Mouse (Mus musculus): ENCODE data around the gene Slc35f6. TPM values are rescaled to one million over a fixed set of nuclear protein-coding genes. Genes with fewer than 3 reads are reported as not detected.

Gene Slc35f6
- polyA plus RNA-seq, 1 experiment from 2014 or later: 26.9 TPM

- Histone ChIP-seq H3K4me1 (replicated peaks; ENCODE audit: control insufficient read depth, insufficient read depth, low read length) (peaks cover 10% of the 10 kb centered on the region; the same call in 1 of the 2 replicates), H3K27ac (ENCODE audit: low read length) (no peak overlapping the region), H3K4me3 (ENCODE audit: low read length) (no peak overlapping the region), H3K36me3 (ENCODE audit: control insufficient read depth, insufficient read depth, low read length) (no peaks in the 10 kb centered on the region), H3K9ac (ENCODE audit: low read length) (no peak overlapping the region), H3K9me3 (ENCODE audit: control insufficient read depth, low read length) (no peaks in the 10 kb centered on the region), H3K27me3 (ENCODE audit: control insufficient read depth, insufficient read depth, low read depth, low read length) (no peaks in the 10 kb centered on the region), H3K4me2 (ENCODE audit: low read depth, low read length) (no peak overlapping the region)
- 46% methylated on average over 2 of the region's 2 CpGs for WGBS
- no peak for ATAC-seq (ENCODE audit: low read depth)
These were observed 1.7 kb upstream of the Slc35f6 start for GRCm38 (mm10) chr5:30646036-30646435.

GRCm38 (mm10) chr5:30647396-30647795 is 337 bp upstream of the Slc35f6 start:
- ATAC-seq (ENCODE audit: low read depth): peak; percentile 15; the same call in 1 of the 2 replicates
- peak overlapping the region; percentile 85 for H3K9ac ChIP-seq (ENCODE audit: low read length)
- no peaks in the 10 kb centered on the region for H3K27me3 ChIP-seq (ENCODE audit: control insufficient read depth, insufficient read depth, low read depth, low read length)
- 9% methylated on average over 9 of the region's 9 CpGs for WGBS
- H3K9me3 ChIP-seq (ENCODE audit: control insufficient read depth, low read length): no peaks in the 10 kb centered on the region
- peak overlapping the region; percentile 95 for H3K4me2 ChIP-seq (ENCODE audit: low read depth, low read length)
- H3K36me3 ChIP-seq (ENCODE audit: control insufficient read depth, insufficient read depth, low read length): 0 out of 2 replicates have a peak, but pooled peaks cover 3% of the 10 kb centered on the region
- peak overlapping the region; percentile 81 for H3K27ac ChIP-seq (ENCODE audit: low read length)
- peak overlapping the region; percentile 92 for H3K4me3 ChIP-seq (ENCODE audit: low read length)
- peaks cover 10% of the 10 kb centered on the region; the same call in 1 of the 2 replicates for H3K4me1 ChIP-seq (replicated peaks; ENCODE audit: control insufficient read depth, insufficient read depth, low read length)

- Histone ChIP-seq H3K4me3 (ENCODE audit: low read length) (no peak overlapping the region), H3K9me3 (ENCODE audit: control insufficient read depth, low read length) (no peaks in the 10 kb centered on the region), H3K4me1 (replicated peaks; ENCODE audit: control insufficient read depth, insufficient read depth, low read length) (peaks cover 10% of the 10 kb centered on the region; the same call in 1 of the 2 replicates), H3K4me2 (ENCODE audit: low read depth, low read length) (no peak overlapping the region), H3K9ac (ENCODE audit: low read length) (no peak overlapping the region), H3K27me3 (ENCODE audit: control insufficient read depth, insufficient read depth, low read depth, low read length) (no peaks in the 10 kb centered on the region), H3K36me3 (ENCODE audit: control insufficient read depth, insufficient read depth, low read length) (0 out of 2 replicates have a peak, but pooled peaks cover 3% of the 10 kb centered on the region), H3K27ac (ENCODE audit: low read length) (no peak overlapping the region)
- 33% methylated on average over 4 of the region's 4 CpGs for WGBS
- no peak for ATAC-seq (ENCODE audit: low read depth)
These were observed 1.8 kb downstream of the Slc35f6 start for GRCm38 (mm10) chr5:30649558-30649957.

GRCm38 (mm10) chr5:30650756-30651155 is 3.0 kb downstream of the Slc35f6 start:
- no peak for ATAC-seq (ENCODE audit: low read depth)
- 72% methylated on average over 3 of the region's 3 CpGs for WGBS
- Histone ChIP-seq H3K9me3 (ENCODE audit: control insufficient read depth, low read length) (no peaks in the 10 kb centered on the region), H3K4me3 (ENCODE audit: low read length) (no peak overlapping the region), H3K36me3 (ENCODE audit: control insufficient read depth, insufficient read depth, low read length) (peaks cover 11% of the 10 kb centered on the region; the same call in 1 of the 2 replicates), H3K27me3 (ENCODE audit: control insufficient read depth, insufficient read depth, low read depth, low read length) (no peaks in the 10 kb centered on the region), H3K4me1 (replicated peaks; ENCODE audit: control insufficient read depth, insufficient read depth, low read length) (peaks cover 10% of the 10 kb centered on the region; the same call in 1 of the 2 replicates), H3K27ac (ENCODE audit: low read length) (no peak overlapping the region), H3K9ac (ENCODE audit: low read length) (no peak overlapping the region), H3K4me2 (ENCODE audit: low read depth, low read length) (no peak overlapping the region)

GRCm38 (mm10) chr5:30651554-30651953 is 3.8 kb downstream of the Slc35f6 start:
- no peaks in the 10 kb centered on the region for H3K9me3 ChIP-seq (ENCODE audit: control insufficient read depth, low read length)
- H3K9ac ChIP-seq (ENCODE audit: low read length): no peak overlapping the region
- H3K4me3 ChIP-seq (ENCODE audit: low read length): no peak overlapping the region
- 90% methylated on average over 3 of the region's 3 CpGs for WGBS
- no peak overlapping the region for H3K4me2 ChIP-seq (ENCODE audit: low read depth, low read length)
- peaks cover 10% of the 10 kb centered on the region; the same call in 1 of the 2 replicates for H3K4me1 ChIP-seq (replicated peaks; ENCODE audit: control insufficient read depth, insufficient read depth, low read length)
- H3K36me3 ChIP-seq (ENCODE audit: control insufficient read depth, insufficient read depth, low read length): peaks cover 15% of the 10 kb centered on the region; the same call in 1 of the 2 replicates
- no peak overlapping the region for H3K27ac ChIP-seq (ENCODE audit: low read length)
- H3K27me3 ChIP-seq (ENCODE audit: control insufficient read depth, insufficient read depth, low read depth, low read length): no peaks in the 10 kb centered on the region
- ATAC-seq (ENCODE audit: low read depth): no peak

- 69% methylated on average over 6 of the region's 6 CpGs for WGBS
- Histone ChIP-seq H3K27me3 (ENCODE audit: control insufficient read depth, insufficient read depth, low read depth, low read length) (no peaks in the 10 kb centered on the region), H3K4me2 (ENCODE audit: low read depth, low read length) (no peak overlapping the region), H3K27ac (ENCODE audit: low read length) (no peak overlapping the region), H3K36me3 (ENCODE audit: control insufficient read depth, insufficient read depth, low read length) (peaks cover 17% of the 10 kb centered on the region; the same call in 1 of the 2 replicates), H3K4me1 (replicated peaks; ENCODE audit: control insufficient read depth, insufficient read depth, low read length) (peaks cover 7% of the 10 kb centered on the region; the same call in 1 of the 2 replicates), H3K9me3 (ENCODE audit: control insufficient read depth, low read length) (no peaks in the 10 kb centered on the region), H3K9ac (ENCODE audit: low read length) (no peak overlapping the region), H3K4me3 (ENCODE audit: low read length) (no peak overlapping the region)
- no peak for ATAC-seq (ENCODE audit: low read depth)
These were observed 5.5 kb downstream of the Slc35f6 start for GRCm38 (mm10) chr5:30653246-30653645.

GRCm38 (mm10) chr5:30655042-30655441 is 7.3 kb downstream of the Slc35f6 start:
- 73% methylated on average over 8 of the region's 8 CpGs for WGBS
- no peaks in the 10 kb centered on the region for H3K4me1 ChIP-seq (replicated peaks; ENCODE audit: control insufficient read depth, insufficient read depth, low read length)
- no peak for ATAC-seq (ENCODE audit: low read depth)
- no peaks in the 10 kb centered on the region for H3K27me3 ChIP-seq (ENCODE audit: control insufficient read depth, insufficient read depth, low read depth, low read length)
- H3K9ac ChIP-seq (ENCODE audit: low read length): no peak overlapping the region
- no peak overlapping the region for H3K4me3 ChIP-seq (ENCODE audit: low read length)
- H3K27ac ChIP-seq (ENCODE audit: low read length): no peak overlapping the region
- H3K36me3 ChIP-seq (ENCODE audit: control insufficient read depth, insufficient read depth, low read length): peaks cover 17% of the 10 kb centered on the region; the same call in 1 of the 2 replicates
- no peak overlapping the region for H3K4me2 ChIP-seq (ENCODE audit: low read depth, low read length)
- H3K9me3 ChIP-seq (ENCODE audit: control insufficient read depth, low read length): no peaks in the 10 kb centered on the region

- no peak overlapping the region for H3K4me2 ChIP-seq (ENCODE audit: low read depth, low read length)
- H3K36me3 ChIP-seq (ENCODE audit: control insufficient read depth, insufficient read depth, low read length): peaks cover 17% of the 10 kb centered on the region; the same call in 1 of the 2 replicates
- no peaks in the 10 kb centered on the region for H3K4me1 ChIP-seq (replicated peaks; ENCODE audit: control insufficient read depth, insufficient read depth, low read length)
- 87% methylated on average over 6 of the region's 6 CpGs for WGBS
- ATAC-seq (ENCODE audit: low read depth): no peak
- H3K27ac ChIP-seq (ENCODE audit: low read length): no peak overlapping the region
- no peaks in the 10 kb centered on the region for H3K27me3 ChIP-seq (ENCODE audit: control insufficient read depth, insufficient read depth, low read depth, low read length)
- no peak overlapping the region for H3K9ac ChIP-seq (ENCODE audit: low read length)
- no peak overlapping the region for H3K4me3 ChIP-seq (ENCODE audit: low read length)
- no peaks in the 10 kb centered on the region for H3K9me3 ChIP-seq (ENCODE audit: control insufficient read depth, low read length)
These were observed 7.9 kb downstream of the Slc35f6 start for GRCm38 (mm10) chr5:30655526-30656195.

GRCm38 (mm10) chr5:30659042-30659441 is 11.3 kb downstream of the Slc35f6 start:
- ATAC-seq (ENCODE audit: low read depth): no peak
- 81% methylated on average over 4 of the region's 4 CpGs for WGBS
- Histone ChIP-seq H3K9ac (ENCODE audit: low read length) (no peak overlapping the region), H3K9me3 (ENCODE audit: control insufficient read depth, low read length) (peaks cover 2% of the 10 kb centered on the region; the same call in 1 of the 2 replicates), H3K36me3 (ENCODE audit: control insufficient read depth, insufficient read depth, low read length) (peaks cover 14% of the 10 kb centered on the region; the same call in 1 of the 2 replicates), H3K4me2 (ENCODE audit: low read depth, low read length) (no peak overlapping the region), H3K4me3 (ENCODE audit: low read length) (no peak overlapping the region), H3K27me3 (ENCODE audit: control insufficient read depth, insufficient read depth, low read depth, low read length) (no peaks in the 10 kb centered on the region), H3K27ac (ENCODE audit: low read length) (no peak overlapping the region), H3K4me1 (replicated peaks; ENCODE audit: control insufficient read depth, insufficient read depth, low read length) (no peaks in the 10 kb centered on the region)

Measured in lung, embryonic 16.5 days (tissue).